Mouse (Mus musculus) left cerebral cortex, postnatal 10 days (tissue): ENCODE data around the gene Gpx3. TPM values are rescaled to one million over a fixed set of nuclear protein-coding genes. Genes with fewer than 3 reads are reported as not detected.
"Not testable (repeated sequence)": the region's sequence is repeated elsewhere in the genome, so short reads cannot be mapped to it uniquely, and the experiment has no call there.

Source experiments
- DNase-seq, 2 experiments: peaks; one replicate each; pipeline ENCODE4 v3.0.0; 2021 to 2022; ENCODE audit warnings: low spot score in 2 of 2, mixed read lengths in 1 of 2; ENCODE audit errors: extremely low spot score in 1 of 2
- intact Hi-C: fragments of 180-260 bp; cut with DNase I; formaldehyde crosslinking; loops from one replicate; pipeline ENCODE4 v1.15.1; 2025
- total RNA-seq, 2 experiments: library from RNA; stranded (reverse); gene quantifications; 2 replicates each; pipeline ENCODE4 v1.2.3; 2021

The Gpx3 gene
- total RNA-seq, 2 experiments from 2014 or later, result 9.7 to 10.2 TPM

GRCm38 (mm10) chr11:54928886-54929285 is 26.6 kb downstream of the Gpx3 start:
- intact Hi-C loops, result no loop called here
- DNase-seq, result no peak

DNA sequence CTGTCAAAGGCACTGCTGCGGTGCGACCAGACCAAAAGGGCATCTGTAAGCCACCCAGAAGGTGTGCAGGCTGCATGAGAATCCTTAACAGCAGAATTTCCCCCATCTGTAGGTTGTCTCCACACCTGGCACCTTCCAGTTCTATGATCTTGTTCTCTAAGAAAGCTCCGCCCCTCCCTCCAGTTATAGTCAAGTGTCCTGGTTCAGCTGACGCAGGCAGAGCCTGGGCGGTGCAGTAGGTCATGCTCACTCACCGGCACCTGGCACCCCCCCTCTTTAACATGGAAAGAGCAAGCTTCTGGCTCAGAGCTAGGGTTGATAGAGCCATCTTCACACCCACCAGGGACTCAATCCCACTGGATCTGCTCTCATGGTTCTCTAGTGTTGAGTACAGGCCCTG is 27.0 kb downstream of the Gpx3 start:
- intact Hi-C loops, result no loop called here
- no peak for DNase-seq

- no peak for DNase-seq
- intact Hi-C loops, result no loop called here
Measured at GRCm38 (mm10) chr11:54929744-54930143, 27.5 kb downstream of the Gpx3 start.

DNA sequence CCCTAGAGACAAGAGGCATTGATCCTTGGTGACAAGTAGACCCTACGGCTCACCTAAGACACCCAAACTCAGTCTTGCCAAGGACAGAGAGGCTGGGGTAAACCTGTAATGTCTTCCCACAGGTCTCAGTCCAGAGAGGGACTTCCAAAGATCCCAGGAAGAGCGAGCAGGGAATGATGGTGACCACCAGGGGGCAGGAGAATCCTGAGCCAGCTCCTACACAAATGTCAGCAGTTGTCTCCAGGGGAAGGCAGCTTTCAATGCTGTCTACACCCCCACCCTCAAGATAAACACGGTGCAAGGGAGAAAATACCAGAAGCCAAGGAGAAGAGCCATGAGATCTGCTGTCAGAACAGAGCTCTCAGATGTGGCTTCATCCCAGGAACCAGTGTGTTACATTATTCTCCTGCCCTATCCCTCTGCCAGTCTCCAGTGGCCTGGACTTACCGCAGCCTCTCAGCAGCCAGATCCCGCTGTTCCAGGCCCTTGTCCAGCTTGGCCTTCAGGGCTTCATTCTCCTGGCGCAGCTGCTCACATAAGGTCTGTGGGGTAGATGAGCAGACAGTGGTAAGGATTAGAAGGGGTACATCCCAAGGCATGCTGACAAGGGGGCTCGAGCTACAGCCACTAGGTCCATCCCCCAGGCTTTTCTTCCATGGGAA is 28.2 kb downstream of the Gpx3 start:
- DNase-seq, result peak in 1 of 2 experiments; percentile 68
- intact Hi-C loops, result no loop called here

DNA sequence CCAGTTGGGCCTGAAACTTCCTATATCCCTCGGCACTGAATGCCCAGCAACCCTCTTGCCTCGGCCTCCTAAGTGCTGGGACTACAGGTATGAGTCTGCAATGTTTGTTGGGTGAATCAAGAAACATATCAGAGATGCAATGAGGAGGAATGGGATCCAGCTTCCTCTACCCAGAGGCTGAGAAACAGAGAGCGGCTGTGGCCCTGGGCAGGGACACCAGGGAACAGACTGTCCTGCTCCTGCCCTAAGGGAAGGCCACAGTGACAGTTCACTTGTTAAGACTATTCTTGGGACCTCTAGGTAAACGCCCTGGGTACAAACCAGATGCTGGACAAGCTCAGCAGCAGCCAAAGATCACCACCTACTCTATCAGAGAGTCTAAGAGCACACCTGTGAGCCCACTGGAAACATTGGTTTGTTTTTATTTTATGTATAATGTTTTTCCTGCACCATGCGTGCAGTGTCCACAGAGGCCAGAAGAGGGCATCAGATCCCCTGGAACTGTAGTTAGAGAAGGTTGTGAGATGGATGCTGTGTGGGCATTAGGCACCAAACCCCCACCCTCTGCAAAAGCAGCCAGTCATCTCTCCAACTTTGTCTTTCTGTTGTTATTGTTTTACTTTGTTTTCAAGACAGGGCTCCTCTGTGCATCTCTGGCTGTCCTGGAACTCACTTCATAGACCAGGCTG is 29.3 kb downstream of the Gpx3 start:
- peak in 1 of 2 experiments; percentile 60 for DNase-seq
- intact Hi-C loops, result loop anchor here (2.0 kb wide), 1 partner anchor 53 kb away; no protein-coding TSS in a partner anchor

DNA sequence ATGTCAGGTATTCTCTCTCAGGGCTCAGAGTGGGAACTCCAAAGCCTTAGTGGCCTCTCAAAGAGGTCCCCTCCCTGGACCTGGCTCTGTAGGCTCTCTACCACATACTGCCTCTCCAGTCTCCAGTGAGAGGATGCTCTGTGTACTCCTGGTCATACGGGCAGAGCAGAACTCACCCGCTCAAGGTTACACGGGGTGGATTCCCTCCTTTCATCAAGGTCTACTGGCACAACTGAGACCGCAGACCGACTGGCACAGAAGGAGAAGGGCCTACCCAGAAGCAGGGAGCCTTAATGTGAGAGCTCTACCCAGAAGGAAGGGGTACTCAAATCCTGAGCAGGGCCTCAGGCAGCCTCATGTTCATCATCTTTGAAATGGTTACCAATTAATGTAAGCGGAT is 30.3 kb downstream of the Gpx3 start:
- intact Hi-C loops, result loop anchor here (2.0 kb wide), 1 partner anchor 52 kb away; no protein-coding TSS in a partner anchor
- no peak for DNase-seq

DNA sequence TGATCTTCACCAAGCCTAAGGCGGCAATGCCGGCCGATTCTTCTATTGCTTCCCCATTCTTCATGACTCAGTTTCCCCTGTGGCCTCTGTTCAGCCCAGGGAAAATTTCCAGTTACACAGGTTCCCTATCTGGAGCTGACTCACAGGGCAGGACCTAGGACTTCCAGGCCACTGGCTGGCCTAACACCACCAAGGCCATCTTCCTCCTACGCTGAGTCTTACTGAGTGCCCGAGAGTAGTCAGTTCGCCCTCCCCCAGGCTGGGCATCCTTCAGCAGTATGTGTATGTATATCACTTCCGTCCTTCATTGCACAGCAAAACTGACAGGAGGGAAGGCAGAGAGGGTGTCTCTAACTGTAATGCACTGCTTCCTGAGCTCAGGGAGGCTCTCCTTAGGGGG is 31.9 kb downstream of the Gpx3 start:
- no peak for DNase-seq
- intact Hi-C loops, result no loop called here

GRCm38 (mm10) chr11:54936035-54936770 is 34.0 kb downstream of the Gpx3 start:
- DNase-seq, result no peak

GRCm38 (mm10) chr11:54936771-54937140 is 34.5 kb downstream of the Gpx3 start:
- no peak for DNase-seq
- intact Hi-C loops, result no loop called here

More at GRCm38 (mm10) chr11:54936035-54936770, 34.0 kb downstream of the Gpx3 start:
- intact Hi-C loops, result no loop called here

DNA sequence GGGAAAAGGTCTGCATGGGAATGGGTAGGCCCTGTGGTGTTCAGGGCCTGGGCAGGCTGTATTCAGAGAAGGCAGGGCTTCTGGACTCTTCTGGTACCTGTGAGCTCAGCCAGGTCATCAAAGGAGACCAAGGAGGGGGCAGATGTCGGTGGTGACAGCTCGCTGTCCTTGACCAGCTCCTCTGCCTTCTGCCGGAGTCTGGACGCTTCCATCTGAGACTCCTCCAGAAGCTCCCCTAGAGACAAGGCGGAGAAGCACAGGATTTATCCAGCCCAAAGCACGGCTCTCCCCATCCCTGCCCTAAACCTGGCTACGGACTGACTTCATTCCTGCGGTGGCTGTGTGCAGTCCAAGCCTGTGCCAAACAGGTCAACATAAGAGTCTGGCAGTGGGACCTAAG is 37.2 kb downstream of the Gpx3 start:
- no peak for DNase-seq
- intact Hi-C loops, result no loop called here

- intact Hi-C loops, result no loop called here
- no peak for DNase-seq
Measured at GRCm38 (mm10) chr11:54940056-54940455, 37.8 kb downstream of the Gpx3 start.

DNA sequence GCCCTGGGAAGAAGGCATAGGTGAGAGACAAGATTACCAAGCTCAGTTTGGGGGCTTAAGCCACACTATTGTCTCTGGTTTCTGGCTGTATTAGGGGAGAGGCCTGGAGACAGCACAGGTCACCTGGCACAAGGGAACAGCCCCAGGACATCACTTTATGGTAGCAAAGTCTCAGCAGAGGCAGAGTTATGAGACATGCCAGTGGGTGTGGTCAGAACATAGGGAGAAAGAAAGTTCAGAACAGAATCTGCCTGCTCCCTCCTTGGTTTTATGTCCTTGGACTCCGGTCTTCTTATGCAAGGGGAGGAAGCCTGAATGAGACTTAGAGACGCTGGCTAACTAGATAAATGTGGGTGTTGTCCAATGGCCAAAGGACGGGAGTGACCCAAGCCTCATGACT is 42.4 kb downstream of the Gpx3 start:
- intact Hi-C loops, result no loop called here
- no peak for DNase-seq

DNA sequence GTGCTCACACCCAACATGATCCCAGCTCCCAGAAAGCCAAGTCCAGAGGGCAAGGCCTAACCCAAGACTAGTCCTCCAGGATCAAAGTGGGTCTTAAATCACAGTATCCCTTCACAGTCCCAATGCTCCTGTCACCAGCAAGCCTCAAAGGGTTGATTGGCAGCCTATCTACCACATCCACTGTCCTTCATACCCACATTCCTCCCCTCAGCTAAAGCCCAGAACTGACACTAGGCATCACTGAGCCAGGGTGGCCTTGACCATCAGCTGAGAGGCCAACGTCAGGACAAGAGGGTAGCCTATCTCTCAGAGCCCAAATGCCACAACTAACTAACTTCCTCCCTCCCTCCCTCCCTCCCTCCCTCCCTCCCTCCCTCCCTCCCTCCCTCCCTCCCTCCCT is 47.5 kb downstream of the Gpx3 start:
- DNase-seq, result no peak
- intact Hi-C loops, result no loop called here

DNA sequence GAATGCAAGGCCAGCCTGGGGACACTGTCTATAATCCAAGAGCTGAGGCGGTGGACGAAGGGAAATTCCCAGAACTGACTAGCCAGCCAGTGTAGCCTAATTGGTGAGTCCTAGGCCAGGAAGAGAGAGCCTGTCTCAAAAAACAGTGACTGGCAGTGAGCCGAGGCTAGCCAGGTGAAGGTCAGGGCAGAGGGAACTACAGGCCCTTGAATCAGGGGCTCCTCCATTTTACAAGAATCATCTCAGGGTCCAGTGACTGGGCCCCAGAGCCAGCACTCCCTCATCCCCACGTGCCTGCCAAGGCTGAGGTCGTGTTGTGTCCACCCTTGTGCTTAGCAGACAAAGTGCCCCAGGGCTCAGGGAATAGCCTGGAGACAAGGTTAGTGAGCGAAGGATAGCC is 48.4 kb downstream of the Gpx3 start:
- intact Hi-C loops, result no loop called here

DNA sequence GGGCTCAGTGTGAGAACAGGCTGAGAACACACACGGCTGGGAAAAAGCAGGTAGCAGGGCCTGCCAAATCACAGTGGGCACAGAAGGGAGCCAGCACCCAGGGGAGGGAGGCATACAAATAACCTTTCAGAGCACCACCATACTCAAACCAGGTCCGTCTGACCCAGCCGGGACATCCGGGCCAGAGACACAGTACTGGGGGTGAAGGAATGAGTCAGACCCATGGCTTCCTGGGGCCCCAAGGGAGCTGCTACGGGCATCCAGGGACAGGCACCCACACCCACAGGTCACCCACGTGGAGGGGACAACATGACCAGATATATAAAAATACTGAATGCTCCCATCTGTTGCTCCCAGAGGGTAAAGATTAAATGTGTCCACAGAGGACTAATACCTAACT is 50.4 kb downstream of the Gpx3 start:
- intact Hi-C loops, result no loop called here
- no peak for DNase-seq

More for the DNA sequence above, 48.4 kb downstream of the Gpx3 start:
- no peak for DNase-seq

DNA sequence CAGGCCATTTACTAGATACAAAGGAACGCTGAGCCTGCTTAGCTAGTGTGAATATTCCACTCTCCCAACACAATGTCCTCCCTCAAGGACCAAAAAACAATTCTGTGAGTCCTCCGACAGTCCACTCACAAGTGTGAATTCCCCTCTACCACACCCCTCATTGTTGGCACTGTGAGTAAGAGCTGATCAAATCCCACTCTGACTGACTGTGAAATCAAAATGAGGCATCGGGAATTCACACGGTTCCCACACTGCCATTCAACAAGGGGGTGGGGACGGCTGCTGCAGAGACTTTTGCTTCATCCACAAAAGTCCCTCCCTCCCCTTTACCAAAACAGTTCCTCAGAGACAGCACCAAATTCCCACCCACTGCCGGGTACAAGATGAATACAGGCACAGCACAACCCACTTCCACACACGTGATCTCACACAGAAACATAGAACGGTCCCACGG is 51.8 kb downstream of the Gpx3 start:
- no peak for DNase-seq
- intact Hi-C loops, result no loop called here

DNA sequence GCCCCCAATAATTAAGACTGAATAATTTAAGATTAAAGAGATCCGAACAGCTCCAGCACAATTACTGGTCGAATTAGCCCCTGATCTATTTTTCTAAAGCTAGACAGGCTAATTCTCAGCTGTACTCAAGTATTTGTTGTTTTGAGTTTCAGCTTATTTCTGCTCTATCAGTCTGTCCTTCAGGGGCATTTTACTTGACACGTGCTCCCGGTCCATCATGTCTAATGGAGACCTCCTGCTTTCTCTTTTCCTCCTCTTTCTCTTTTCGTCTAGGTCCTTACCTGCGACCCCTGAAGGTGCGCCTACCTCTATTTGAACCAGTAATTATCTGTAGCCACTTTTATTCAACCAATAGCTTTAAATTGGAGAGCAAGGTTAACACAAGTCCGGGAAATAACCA is 52.5 kb downstream of the Gpx3 start:
- intact Hi-C loops, result no loop called here

GRCm38 (mm10) chr11:54955400-54955734 is 53.1 kb downstream of the Gpx3 start:
- intact Hi-C loops, DNase-seq: not testable (repeated sequence)

More for the DNA sequence above, 52.5 kb downstream of the Gpx3 start:
- no peak for DNase-seq

DNA sequence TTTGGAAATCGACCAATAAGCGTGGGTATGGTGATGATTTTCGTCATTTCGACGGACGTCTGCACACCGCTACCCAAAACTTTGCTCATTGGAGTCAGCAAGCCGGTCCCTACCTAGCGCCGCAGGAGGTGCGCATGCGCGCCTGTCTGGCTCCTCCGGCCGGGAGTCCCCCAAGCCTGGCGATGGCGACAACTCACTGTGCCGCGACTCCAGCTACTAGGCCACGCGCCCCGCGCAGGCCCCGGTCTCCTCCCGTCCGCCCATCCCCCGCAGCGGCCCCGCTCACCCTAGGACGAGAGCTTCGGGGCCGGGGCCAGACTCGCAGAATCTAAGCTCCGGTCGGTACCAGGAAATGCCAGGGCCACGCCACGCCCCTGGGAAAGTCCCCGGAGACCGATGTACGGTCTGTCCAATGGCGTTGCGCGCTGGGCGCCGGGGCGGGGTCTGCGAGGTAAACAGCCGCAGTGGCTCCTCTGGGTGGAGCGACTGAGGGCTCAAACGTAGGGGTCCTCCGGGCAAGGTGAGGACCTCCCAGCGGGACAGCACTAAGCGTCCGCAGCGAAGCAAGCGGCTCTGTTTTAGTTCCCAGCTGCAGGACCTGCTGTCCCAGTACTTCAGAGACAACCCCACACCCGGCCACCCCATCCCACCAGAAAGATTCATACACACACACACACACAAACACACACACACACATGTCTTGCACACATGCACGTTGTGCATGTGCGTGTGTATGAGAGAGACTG is 53.7 kb downstream of the Gpx3 start:
- intact Hi-C loops, result no loop called here
- peak; percentile 96 to 99 for DNase-seq
